Mouse (Mus musculus) liver, embryonic 11.5 days (tissue): ENCODE measurements at regions not wholly inside any gene's neighbourhood (a gene's known extent, or its start where the extent isn't known, plus 50 kb on each side); places are given as distances from the start of the nearest gene placed in this dataset.
"Not testable (repeated sequence)": the region's sequence is repeated elsewhere in the genome, so short reads cannot be mapped to it uniquely, and the experiment has no call there.

Experiments used
- ATAC-seq: fragments of 200-750 bp; cut with Nextera tagmentation; replicated peaks from 2 replicates; pipeline ENCODE4 v1.8.0; 2017; ENCODE audit warnings: moderate number of reproducible peaks, mild to moderate bottlenecking, moderate TSS enrichment, moderate library complexity; ENCODE audit not compliant: low FRiP score
- DNase-seq: peaks from one replicate; pipeline ENCODE4 v3.0.0-alpha.2; 2017; ENCODE audit warnings: low spot score
- H3K27ac ChIP-seq: fragments of 300-500 bp; sonication (generic); 2 replicates; pipeline ENCODE4 v1.5.1; 2014; ENCODE audit warnings: mild to moderate bottlenecking, low read depth, low read length, control low read depth
- H3K27me3 ChIP-seq: fragments of 300-500 bp; sonication (generic); replicated peaks from 2 replicates; pipeline ENCODE4 v1.6.1; 2014; ENCODE audit warnings: low read length, mixed read lengths; ENCODE audit not compliant: control insufficient read depth, insufficient read depth
- H3K36me3 ChIP-seq: fragments of 300-500 bp; sonication (generic); 2 replicates; pipeline ENCODE4 v1.6.1; 2014; ENCODE audit warnings: mild to moderate bottlenecking, low read length, moderate library complexity, mixed read lengths; ENCODE audit not compliant: control insufficient read depth, insufficient read depth
- H3K4me1 ChIP-seq: fragments of 300-500 bp; sonication (generic); replicated peaks from 2 replicates; pipeline ENCODE4 v1.6.1; 2014; ENCODE audit warnings: low read length, mixed read lengths; ENCODE audit not compliant: control insufficient read depth, insufficient read depth
- H3K4me2 ChIP-seq: fragments of 300-500 bp; sonication (generic); 2 replicates; pipeline ENCODE4 v1.6.1; 2014; ENCODE audit warnings: mild to moderate bottlenecking, control low read depth, moderate library complexity
- H3K4me3 ChIP-seq: fragments of 300-500 bp; sonication (generic); 2 replicates; pipeline ENCODE4 v1.5.1; 2014; ENCODE audit warnings: low read depth, low read length, control low read depth
- H3K9ac ChIP-seq: fragments of 300-500 bp; sonication (generic); 2 replicates; pipeline ENCODE4 v1.6.1; 2014; ENCODE audit warnings: low read depth, low read length, control low read depth
- H3K9me3 ChIP-seq: fragments of 300-500 bp; sonication (generic); 2 replicates; pipeline ENCODE4 v1.6.1; 2016; ENCODE audit warnings: low read length, inconsistent platforms, mixed read lengths; ENCODE audit not compliant: control insufficient read depth
- WGBS: fragments of 180-500 bp; shearing (Covaris S2); extraction: QIAGEN DNeasy Blood & Tissue Kit; methylation state at CpG from one replicate; pipeline ENCODE4 v1.1.7; 2014; 5-methylcytosine and 5-hydroxymethylcytosine counted together

DNA sequence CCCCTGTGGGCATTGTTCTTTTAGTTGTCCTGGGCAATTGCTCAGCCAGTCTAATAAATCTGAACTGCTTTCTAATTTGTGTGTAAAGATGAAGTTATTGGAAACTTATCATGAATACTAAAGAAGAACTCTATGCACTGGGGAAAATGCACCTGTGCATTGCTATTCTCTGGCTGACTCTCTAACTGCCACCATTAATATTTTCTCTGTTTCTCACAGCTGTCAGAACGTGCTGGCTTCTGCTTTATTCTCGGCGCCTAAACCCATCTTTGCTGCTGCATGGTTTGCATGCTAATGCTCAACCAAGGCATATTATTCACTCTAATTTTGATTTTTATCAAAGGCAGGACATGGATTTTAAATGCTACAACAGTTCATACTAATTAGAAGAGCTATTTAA lies 128.9 kb upstream of the Gm527 start:
- no peak for DNase-seq
- H3K27ac ChIP-seq = no peak overlapping the region
- no peaks in the 10 kb centered on the region for H3K9me3 ChIP-seq
- no peaks in the 10 kb centered on the region for H3K4me1 ChIP-seq
- H3K4me3 ChIP-seq = no peak overlapping the region
- no peak overlapping the region for H3K4me2 ChIP-seq
- no peaks in the 10 kb centered on the region for H3K27me3 ChIP-seq
- ATAC-seq = no peak
- H3K9ac ChIP-seq = no peak overlapping the region
- WGBS = 85% methylated on average over 3 of the region's 3 CpGs
- H3K36me3 ChIP-seq = no peaks in the 10 kb centered on the region

- not testable (repeated sequence) for ATAC-seq, H3K4me3 ChIP-seq, H3K9me3 ChIP-seq, DNase-seq, H3K4me2 ChIP-seq, H3K27me3 ChIP-seq, H3K4me1 ChIP-seq, H3K9ac ChIP-seq, H3K27ac ChIP-seq, H3K36me3 ChIP-seq
- 51% methylated on average over 2 of the region's 2 CpGs for WGBS
These were observed 109.2 kb upstream of the Gm527 start for GRCm38 (mm10) chr12:64808492-64808891.

DNA sequence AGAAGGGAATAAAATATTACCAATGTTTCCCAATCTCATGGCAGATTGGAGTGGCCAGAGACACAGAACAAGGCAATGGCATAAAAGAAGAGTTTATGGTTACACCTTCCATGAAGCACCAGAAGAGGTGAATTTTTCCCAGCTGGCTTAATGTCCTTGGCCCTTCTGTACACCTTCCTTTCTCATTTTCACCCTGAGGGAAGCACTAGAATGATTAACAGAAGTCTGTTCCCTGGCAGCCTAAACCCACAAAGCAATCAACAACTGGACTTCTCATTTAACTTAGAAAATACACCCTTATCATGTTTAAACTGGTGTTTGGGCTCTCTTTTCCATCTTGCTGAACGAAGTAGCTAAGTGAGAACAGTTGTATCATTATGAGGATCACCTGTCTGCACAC lies 107.6 kb upstream of the Gm527 start:
- Histone ChIP-seq H3K4me3 (no peak overlapping the region), H3K4me1 (no peaks in the 10 kb centered on the region), H3K27ac (no peak overlapping the region), H3K9ac (no peak overlapping the region), H3K4me2 (no peak overlapping the region), H3K36me3 (no peaks in the 10 kb centered on the region), H3K9me3 (no peaks in the 10 kb centered on the region), H3K27me3 (no peaks in the 10 kb centered on the region)
- ATAC-seq (no peak), DNase-seq (no peak)
- WGBS = 48% methylated on average over 1 of the region's 1 CpGs

- no peaks in the 10 kb centered on the region for H3K36me3 ChIP-seq
- no peak for ATAC-seq
These were observed 101.8 kb upstream of the Gm527 start for GRCm38 (mm10) chr12:64815871-64816270.

GRCm38 (mm10) chr12:64817056-64817810 lies 100.5 kb upstream of the Gm527 start:
- Histone ChIP-seq H3K27ac (no peak overlapping the region), H3K9ac (no peak overlapping the region), H3K4me1 (no peaks in the 10 kb centered on the region), H3K4me3 (no peak overlapping the region), H3K4me2 (no peak overlapping the region), H3K36me3 (no peaks in the 10 kb centered on the region), H3K9me3 (no peaks in the 10 kb centered on the region), H3K27me3 (no peaks in the 10 kb centered on the region)
- DNase-seq = no peak
- ATAC-seq = no peak
- 53% methylated on average over 9 of the region's 9 CpGs for WGBS

More at GRCm38 (mm10) chr12:64815871-64816270, 101.8 kb upstream of the Gm527 start:
- 67% methylated on average over 6 of the region's 6 CpGs for WGBS
- Histone ChIP-seq H3K27me3 (no peaks in the 10 kb centered on the region), H3K27ac (no peak overlapping the region), H3K9me3 (no peaks in the 10 kb centered on the region), H3K4me2 (no peak overlapping the region), H3K4me3 (no peak overlapping the region), H3K9ac (no peak overlapping the region), H3K4me1 (no peaks in the 10 kb centered on the region)
- no peak for DNase-seq

DNA sequence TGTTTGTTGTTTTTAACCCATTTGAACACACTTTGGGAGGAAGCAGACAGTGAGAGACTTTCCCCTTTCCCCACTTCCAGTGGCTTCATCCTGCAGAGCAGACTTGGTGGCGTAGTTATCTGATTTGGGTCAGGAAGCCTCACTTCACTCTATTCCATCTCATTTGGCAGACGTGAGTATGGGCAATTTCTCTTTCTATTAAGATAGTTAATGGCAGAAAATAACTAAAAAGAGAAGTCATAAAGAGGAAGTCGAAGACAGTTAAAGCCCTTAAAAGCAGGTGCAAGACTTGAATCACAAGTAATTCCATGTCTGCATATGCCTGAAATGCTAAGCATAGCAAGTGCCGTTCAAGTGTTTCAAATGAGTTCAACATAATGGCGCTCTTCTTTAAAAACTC lies 97.0 kb upstream of the Gm527 start:
- Histone ChIP-seq H3K36me3 (no peaks in the 10 kb centered on the region), H3K27ac (no peak overlapping the region), H3K9ac (no peak overlapping the region), H3K4me3 (no peak overlapping the region), H3K27me3 (no peaks in the 10 kb centered on the region), H3K4me1 (no peaks in the 10 kb centered on the region), H3K4me2 (no peak overlapping the region), H3K9me3 (no peaks in the 10 kb centered on the region)
- ATAC-seq = no peak
- no peak for DNase-seq
- 67% methylated on average over 5 of the region's 5 CpGs for WGBS

- WGBS = 5% methylated on average over 1 of the region's 1 CpGs
- H3K9ac ChIP-seq = no peak overlapping the region
- H3K4me3 ChIP-seq = no peak overlapping the region
- H3K36me3 ChIP-seq = no peaks in the 10 kb centered on the region
- ATAC-seq (peak; percentile 57), DNase-seq (no peak)
- no peak overlapping the region for H3K4me2 ChIP-seq
- H3K4me1 ChIP-seq = no peaks in the 10 kb centered on the region
- H3K27me3 ChIP-seq = no peaks in the 10 kb centered on the region
- no peaks in the 10 kb centered on the region for H3K9me3 ChIP-seq
- no peak overlapping the region for H3K27ac ChIP-seq
These were observed 88.0 kb upstream of the Gm527 start for GRCm38 (mm10) chr12:64829662-64830249.

GRCm38 (mm10) chr12:64832313-64833151 lies 85.2 kb upstream of the Gm527 start:
- no peak overlapping the region for H3K27ac ChIP-seq

More at GRCm38 (mm10) chr12:64832313-64833151, 85.2 kb upstream of the Gm527 start:
- Histone ChIP-seq H3K9ac (no peak overlapping the region), H3K4me1 (no peaks in the 10 kb centered on the region), H3K4me2 (no peak overlapping the region), H3K9me3 (no peaks in the 10 kb centered on the region), H3K36me3 (no peaks in the 10 kb centered on the region), H3K27me3 (no peaks in the 10 kb centered on the region), H3K4me3 (no peak overlapping the region)
- 66% methylated on average over 9 of the region's 9 CpGs for WGBS
- ATAC-seq (no peak), DNase-seq (no peak)
